Mouse (Mus musculus): ENCODE measurements around the gene Rsg1.

DNA sequence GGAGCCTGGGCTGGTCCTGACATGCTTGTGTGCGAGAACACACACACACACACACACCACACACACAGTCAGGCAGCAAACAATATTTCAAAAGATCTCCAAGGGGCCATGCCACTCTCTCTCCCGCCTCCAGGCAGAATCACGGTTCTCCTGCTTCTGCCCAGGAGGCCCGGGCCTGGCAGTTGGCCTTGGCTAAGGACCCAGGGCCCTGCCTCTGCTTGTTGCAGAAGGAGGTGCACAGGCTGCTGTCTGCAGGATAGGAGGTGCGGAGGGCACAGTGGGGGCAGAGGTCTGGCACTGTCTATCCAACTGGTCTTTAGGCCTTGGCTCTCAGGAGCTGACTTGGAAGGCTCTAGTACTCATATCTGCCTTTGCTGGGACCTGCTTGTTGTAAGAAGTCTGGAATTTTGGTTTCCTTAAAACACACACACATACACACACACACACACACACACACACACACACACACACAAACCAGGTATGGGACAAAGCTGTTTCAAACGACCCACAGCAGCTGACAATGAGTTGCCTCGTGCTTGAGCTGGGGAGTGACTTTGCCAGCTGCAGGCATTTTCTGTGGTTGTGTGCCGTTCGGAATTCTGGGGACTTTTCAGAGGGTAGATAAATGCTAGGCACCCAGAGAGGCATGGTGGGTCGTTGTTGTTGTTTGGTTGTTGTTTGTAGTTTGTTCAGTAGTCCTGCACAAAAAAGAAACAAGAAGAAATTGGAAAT, 49.3 kb downstream of the Rsg1 start:
- TF ChIP-seq CTCF (IDR thresholded peaks at IDR 0.05; ENCODE audit: extremely low read depth, insufficient read depth, insufficient read length, insufficient replicate concordance) (no peak), POLR2A (IDR thresholded peaks at IDR 0.05; ENCODE audit: low read depth, low read length) (no peak)
